Mouse (Mus musculus) limb, embryonic 14.5 days (tissue): ENCODE data around the gene Prkce. TPM values are rescaled to one million over a fixed set of nuclear protein-coding genes. Genes with fewer than 3 reads are reported as not detected.
A peak's percentile ranks its signal among the peaks of the same experiment; 100 is the strongest.

Experiments used
- ATAC-seq: fragments of 200-750 bp; cut with Nextera tagmentation; 2 replicates; pipeline ENCODE4 v1.8.0; 2017; ENCODE audit warnings: low read depth, moderate number of reproducible peaks, moderate TSS enrichment; ENCODE audit not compliant: low FRiP score
- DNase-seq: peaks from one replicate; pipeline ENCODE4 v3.0.0-alpha.2; 2015; ENCODE audit warnings: low spot score
- H3K27ac ChIP-seq: fragments of 300-500 bp; sonication (generic); replicated peaks from 2 replicates; pipeline ENCODE4 v1.5.1; 2014; ENCODE audit warnings: low read depth, mild to moderate bottlenecking, low read length, moderate library complexity, mixed read lengths
- H3K27me3 ChIP-seq: fragments of 300-500 bp; sonication (generic); 2 replicates; pipeline ENCODE4 v1.6.1; 2014; ENCODE audit warnings: low read length, mixed read lengths; ENCODE audit not compliant: control insufficient read depth, insufficient read depth
- H3K36me3 ChIP-seq: fragments of 300-500 bp; sonication (generic); 2 replicates; pipeline ENCODE4 v1.6.1; 2014; ENCODE audit warnings: mild to moderate bottlenecking, low read length, moderate library complexity, mixed read lengths; ENCODE audit not compliant: control insufficient read depth, insufficient read depth
- H3K4me1 ChIP-seq: fragments of 300-500 bp; sonication (generic); 2 replicates; pipeline ENCODE4 v1.6.1; 2014; ENCODE audit warnings: antibody characterized with exemption, low read length, mixed read lengths; ENCODE audit not compliant: control insufficient read depth, insufficient read depth
- H3K4me2 ChIP-seq: fragments of 300-500 bp; sonication (generic); replicated peaks from 2 replicates; pipeline ENCODE4 v1.6.1; 2014; ENCODE audit warnings: low read depth, mild to moderate bottlenecking, low read length, moderate library complexity; ENCODE audit not compliant: severe bottlenecking
- H3K4me3 ChIP-seq: fragments of 300-500 bp; sonication (generic); replicated peaks from 2 replicates; pipeline ENCODE4 v1.5.1; 2014; ENCODE audit warnings: low read length
- H3K9ac ChIP-seq: fragments of 300-500 bp; sonication (generic); 2 replicates; pipeline ENCODE4 v1.6.1; 2014; ENCODE audit warnings: mild to moderate bottlenecking, low read depth, low read length, moderate library complexity; ENCODE audit not compliant: severe bottlenecking
- H3K9me3 ChIP-seq: fragments of 300-500 bp; sonication (generic); 2 replicates; pipeline ENCODE4 v1.6.1; 2016; ENCODE audit warnings: low read length; ENCODE audit not compliant: control insufficient read depth
- POLR2A ChIP-seq: fragments of 200-500 bp; IDR thresholded peaks from 2 replicates; pipeline ENCODE4 v1.8.0; 2012; ENCODE audit warnings: inconsistent platforms, mild to moderate bottlenecking, moderate library complexity, borderline replicate concordance; ENCODE audit not compliant: insufficient read depth, insufficient read length; ENCODE audit errors: extremely low read depth
- WGBS: fragments of 180-500 bp; shearing (Covaris S2); extraction: QIAGEN DNeasy Blood & Tissue Kit; methylation state at CpG from one replicate; pipeline ENCODE4 v1.1.7; 2014; 5-methylcytosine and 5-hydroxymethylcytosine counted together
- polyA plus RNA-seq, 2 experiments: library from polyadenylated mRNA; depleted of rRNA in 1 of 2; stranded (reverse) in 1 of 2; unstranded in 1 of 2; fragments of >200 nt; fragmentation: Nextera tagmentation in 1 of 2; extraction: Ambion mirVana in 1 of 2; gene quantifications; 2 replicates each; pipeline versions ENCODE4 v1.2.1 to v1.2.3; 2012 to 2014

Prkce gene
- polyA plus RNA-seq, 2 experiments = 4.7 to 9.3 TPM

DNA sequence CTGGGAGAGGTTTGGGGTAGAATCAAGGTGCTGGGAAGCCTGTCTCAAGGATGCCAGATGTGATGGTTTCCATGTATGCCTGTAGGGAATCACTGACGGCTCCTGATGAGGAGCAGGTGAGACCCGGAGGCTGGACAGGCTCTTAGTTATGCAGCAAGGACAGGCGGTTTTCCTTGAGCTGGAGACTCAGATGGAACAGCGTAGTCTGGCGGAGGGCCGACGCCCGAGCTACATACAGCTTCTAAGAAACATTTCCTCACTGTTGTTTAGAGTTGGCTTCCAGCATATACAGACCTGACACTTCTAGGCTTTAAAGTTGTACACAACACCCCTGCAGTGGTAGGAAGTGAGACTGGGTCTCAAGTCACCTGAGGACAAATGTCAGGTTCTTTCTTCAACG is 86.3 kb downstream of the Prkce start:
- Histone ChIP-seq H3K4me2 (no peak overlapping the region), H3K9me3 (no peaks in the 10 kb centered on the region), H3K9ac (no peak overlapping the region), H3K27me3 (no peaks in the 10 kb centered on the region), H3K4me3 (no peak overlapping the region), H3K27ac (no peak overlapping the region), H3K4me1 (peaks cover 6% of the 10 kb centered on the region; the same call in 1 of the 2 replicates), H3K36me3 (no peaks in the 10 kb centered on the region)
- WGBS = 75% methylated on average over 9 of the region's 9 CpGs
- TF ChIP-seq POLR2A = no peak
- DNase-seq (no peak), ATAC-seq (no peak)

GRCm38 (mm10) chr17:86254285-86254684 is 86.7 kb downstream of the Prkce start:
- Histone ChIP-seq H3K36me3 (no peaks in the 10 kb centered on the region), H3K27ac (no peak overlapping the region), H3K4me3 (no peak overlapping the region), H3K9me3 (no peaks in the 10 kb centered on the region), H3K4me2 (no peak overlapping the region), H3K27me3 (no peaks in the 10 kb centered on the region), H3K9ac (no peak overlapping the region), H3K4me1 (peaks cover 6% of the 10 kb centered on the region; the same call in 1 of the 2 replicates)
- DNase-seq (peak; percentile 26), ATAC-seq (no peak)
- TF ChIP-seq POLR2A = no peak
- 84% methylated on average over 8 of the region's 8 CpGs for whole genome bisulfite sequencing

GRCm38 (mm10) chr17:86254978-86255377 is 87.4 kb downstream of the Prkce start:
- peaks cover 6% of the 10 kb centered on the region for H3K4me1 ChIP-seq
- no peak overlapping the region for H3K27ac ChIP-seq
- H3K4me3 ChIP-seq = no peak overlapping the region
- DNase-seq = no peak
- no peak overlapping the region for H3K4me2 ChIP-seq
- WGBS = 93% methylated on average over 6 of the region's 6 CpGs
- TF ChIP-seq POLR2A = no peak
- no peak for ATAC-seq
- H3K27me3 ChIP-seq = no peaks in the 10 kb centered on the region
- H3K9ac ChIP-seq = no peak overlapping the region
- no peaks in the 10 kb centered on the region for H3K36me3 ChIP-seq
- no peaks in the 10 kb centered on the region for H3K9me3 ChIP-seq

DNA sequence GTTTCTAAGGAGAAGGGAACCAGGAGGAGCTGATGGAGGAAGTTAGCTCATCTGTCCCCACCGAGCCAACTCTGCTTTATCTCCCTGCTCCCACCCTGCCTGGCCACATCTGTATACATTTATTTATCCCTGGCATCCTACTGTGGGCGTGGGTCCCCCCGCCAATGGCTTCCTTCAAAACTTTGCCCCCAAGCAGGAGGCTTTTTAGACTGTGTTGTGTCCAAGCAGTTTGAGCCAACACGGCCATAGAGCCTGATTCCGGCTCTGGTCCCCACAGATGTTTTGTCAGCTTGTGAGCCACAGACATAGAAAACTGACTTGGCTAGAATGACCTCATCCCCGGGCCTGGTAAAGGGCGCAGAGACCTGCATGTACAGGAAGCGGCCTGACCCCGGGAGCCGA is 89.1 kb downstream of the Prkce start:
- no peak for ATAC-seq
- WGBS = 69% methylated on average over 10 of the region's 10 CpGs
- Histone ChIP-seq H3K9me3 (no peaks in the 10 kb centered on the region), H3K36me3 (no peaks in the 10 kb centered on the region), H3K4me1 (peaks cover 10% of the 10 kb centered on the region), H3K27me3 (no peaks in the 10 kb centered on the region), H3K4me3 (no peak overlapping the region), H3K9ac (no peak overlapping the region), H3K27ac (no peak overlapping the region), H3K4me2 (no peak overlapping the region)
- no peak for TF ChIP-seq POLR2A
- no peak for DNase-seq

DNA sequence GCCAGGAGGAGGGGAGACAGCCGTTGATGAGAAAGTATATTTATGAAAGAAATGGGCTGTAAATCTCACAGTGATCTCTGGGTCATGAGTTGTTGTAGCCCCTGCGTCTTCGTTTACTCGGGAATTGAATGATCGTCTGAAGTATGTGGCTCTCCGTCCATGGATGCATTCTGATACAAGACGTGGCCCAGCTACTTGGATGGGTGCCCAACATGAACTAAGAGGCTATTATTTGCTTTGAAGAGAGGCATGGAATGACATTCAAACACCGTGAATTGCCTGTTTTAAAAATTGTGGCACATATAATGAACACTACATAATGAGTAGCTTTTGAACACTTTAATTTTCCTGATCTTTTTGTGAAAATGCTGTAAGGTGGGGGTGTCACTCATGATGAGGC is 93.5 kb downstream of the Prkce start:
- TF ChIP-seq POLR2A = no peak
- DNase-seq (no peak), ATAC-seq (no peak)
- H3K4me2 ChIP-seq = no peak overlapping the region
- no peaks in the 10 kb centered on the region for H3K9me3 ChIP-seq
- H3K4me1 ChIP-seq = peaks cover 27% of the 10 kb centered on the region
- no peaks in the 10 kb centered on the region for H3K36me3 ChIP-seq
- H3K27me3 ChIP-seq = no peaks in the 10 kb centered on the region
- no peak overlapping the region for H3K4me3 ChIP-seq
- no peak overlapping the region for H3K27ac ChIP-seq
- WGBS = 61% methylated on average over 8 of the region's 8 CpGs
- H3K9ac ChIP-seq = no peak overlapping the region
